Mouse (Mus musculus) gastrocnemius, adult 2 months (tissue): Measurements from ENCODE around the gene Cs. TPM values are rescaled to one million over a fixed set of nuclear protein-coding genes. Genes with fewer than 3 reads are reported as not detected.
A peak's percentile ranks its signal among the peaks of the same experiment; 100 is the strongest.

Source experiments
- DNase-seq: peaks from one replicate; pipeline ENCODE4 v3.0.0; 2022
- H3K27ac ChIP-seq: fragments of 200-600 bp; 2 replicates; pipeline ENCODE4 v1.8.1; 2022; ENCODE audit warnings: mild to moderate bottlenecking
- H3K4me3 ChIP-seq: fragments of 200-600 bp; 2 replicates; pipeline ENCODE4 v1.8.1; 2022; ENCODE audit warnings: mild to moderate bottlenecking, moderate library complexity
- CTCF ChIP-seq: fragments of 200-600 bp; IDR thresholded peaks from 2 replicates; pipeline ENCODE4 v1.8.1; 2022; ENCODE audit warnings: antibody characterized with exemption, mild to moderate bottlenecking, moderate library complexity
- intact Hi-C: fragments of 180-260 bp; cut with DNase I; formaldehyde crosslinking; loops from one replicate; pipeline ENCODE4 v1.15.1; 2025
- total RNA-seq, 2 experiments: library from RNA; stranded (reverse); gene quantifications; 2 replicates each; pipeline ENCODE4 v1.2.3; 2021

The Cs gene
- total RNA-seq, 2 experiments from 2014 or later, result 541 to 658 TPM

DNA sequence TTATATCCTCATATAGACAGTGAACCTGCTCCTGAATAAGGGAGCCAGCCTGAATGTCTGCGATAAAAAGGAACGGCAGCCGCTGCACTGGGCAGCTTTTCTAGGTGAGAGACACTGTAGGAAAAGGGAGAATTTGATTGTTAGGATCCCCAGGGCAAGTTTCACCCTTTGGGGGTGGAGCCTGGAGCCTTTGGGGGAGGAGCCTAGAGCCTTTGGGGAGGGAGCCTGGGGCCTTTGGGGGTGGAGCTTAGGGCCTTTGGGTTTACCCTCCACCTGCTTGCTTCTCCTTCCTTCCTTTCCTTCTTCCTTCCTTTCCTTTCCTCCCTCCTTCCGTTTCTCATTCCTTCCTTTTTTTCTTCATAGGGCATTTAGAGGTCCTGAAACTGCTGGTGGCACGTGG lies 43.0 kb downstream of the Cs start:
- Histone ChIP-seq H3K4me3 (no peak overlapping the region), H3K27ac (no peak overlapping the region)
- DNase-seq, result peak; percentile 37
- TF ChIP-seq CTCF, result no peak
- intact Hi-C loops, result no loop called here

- no peak for DNase-seq
- Histone ChIP-seq H3K27ac (no peak overlapping the region), H3K4me3 (no peak overlapping the region)
- intact Hi-C loops, result no loop called here
- TF ChIP-seq CTCF, result no peak
Observed at GRCm38 (mm10) chr10:128382482-128382881, 44.9 kb downstream of the Cs start.

GRCm38 (mm10) chr10:128385902-128386301 lies 48.4 kb downstream of the Cs start:
- no peak for DNase-seq
- Histone ChIP-seq H3K27ac (no peak overlapping the region), H3K4me3 (no peak overlapping the region)
- TF ChIP-seq CTCF, result no peak
- intact Hi-C loops, result loop anchor here (2.0 kb wide), 1 partner anchor 15 kb away; the partner anchor contains the start of gene Slc39a5

DNA sequence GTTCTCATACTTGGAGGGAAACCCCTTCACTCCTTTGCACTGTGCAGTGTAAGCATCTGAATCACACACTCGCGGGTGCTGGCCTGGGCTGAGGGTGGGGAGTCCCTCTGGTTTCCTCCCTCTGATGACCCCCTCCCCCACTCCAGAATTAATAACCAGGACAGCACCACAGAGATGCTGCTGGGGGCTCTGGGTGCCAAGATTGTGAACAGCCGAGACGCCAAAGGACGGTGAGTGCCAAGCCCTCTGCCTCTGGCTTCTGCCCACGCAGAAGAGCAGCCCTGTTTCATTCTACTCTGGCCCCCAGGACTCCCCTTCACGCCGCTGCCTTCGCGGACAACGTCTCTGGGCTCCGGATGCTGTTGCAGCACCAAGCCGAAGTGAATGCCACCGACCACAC lies 51.4 kb downstream of the Cs start:
- intact Hi-C loops, result no loop called here
- Histone ChIP-seq H3K27ac (no peak overlapping the region), H3K4me3 (no peak overlapping the region)
- DNase-seq, result no peak
- no peak for TF ChIP-seq CTCF

DNA sequence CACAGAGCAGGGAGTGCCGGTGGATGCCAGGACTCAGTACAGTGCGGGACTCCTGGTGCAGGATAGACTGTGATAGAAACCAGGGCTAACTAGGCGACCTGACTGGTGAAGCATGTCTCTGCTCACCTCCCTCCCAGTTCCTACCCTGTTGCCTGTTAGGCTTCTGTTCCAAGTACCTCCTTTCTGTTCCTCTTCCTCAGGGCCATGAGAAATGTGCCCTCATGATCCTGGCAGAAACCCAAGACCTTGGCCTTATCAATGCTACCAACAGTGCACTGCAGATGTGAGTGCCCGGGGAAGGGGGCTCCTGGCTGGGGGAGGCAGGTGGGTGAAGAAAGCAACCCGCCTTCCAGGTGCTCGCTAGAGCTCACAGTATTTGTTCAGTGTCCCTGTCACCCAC lies 52.0 kb downstream of the Cs start:
- DNase-seq, result no peak
- no peak for TF ChIP-seq CTCF
- Histone ChIP-seq H3K4me3 (no peak overlapping the region), H3K27ac (no peak overlapping the region)
- intact Hi-C loops, result no loop called here

DNA sequence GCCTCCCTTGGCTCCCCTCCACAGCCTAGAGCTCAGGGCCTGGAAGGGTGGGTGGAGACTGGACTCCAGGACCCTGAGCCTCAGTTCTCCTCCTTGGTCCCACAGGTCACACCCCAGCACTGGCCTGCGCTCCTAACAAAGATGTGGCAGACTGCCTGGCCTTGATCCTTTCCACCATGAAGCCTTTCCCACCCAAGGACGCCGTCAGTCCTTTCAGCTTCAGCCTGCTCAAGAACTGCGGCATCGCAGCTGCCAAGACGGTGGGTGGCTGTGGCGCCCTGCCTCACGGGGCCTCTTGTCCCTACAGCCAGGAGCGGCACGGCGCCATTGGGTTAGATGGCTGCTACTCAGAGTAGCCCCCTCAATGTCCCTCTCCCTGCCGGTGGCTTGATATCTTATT lies 52.8 kb downstream of the Cs start:
- TF ChIP-seq CTCF, result no peak
- intact Hi-C loops, result no loop called here
- no peak for DNase-seq
- Histone ChIP-seq H3K4me3 (no peak overlapping the region), H3K27ac (no peak overlapping the region)

DNA sequence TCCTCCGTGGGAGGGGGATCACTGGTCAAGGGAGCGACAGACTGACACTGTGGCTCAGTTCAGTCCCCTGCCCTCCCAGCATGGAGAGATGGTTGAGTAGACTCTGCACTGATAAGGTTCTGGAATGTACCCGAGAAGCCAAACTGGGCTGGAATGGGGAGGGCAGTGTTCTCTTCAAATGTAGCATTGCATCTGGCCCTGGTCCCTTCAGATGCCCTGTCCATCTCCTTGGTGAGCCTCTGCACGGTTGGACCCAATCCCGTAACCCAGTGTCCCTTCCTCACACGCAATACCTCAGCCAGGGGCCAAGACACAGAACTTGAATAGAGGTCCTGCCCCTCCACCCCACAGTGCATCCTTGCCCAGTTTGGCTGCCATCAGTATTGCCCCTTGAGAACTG lies 54.3 kb downstream of the Cs start:
- TF ChIP-seq CTCF, result no peak
- intact Hi-C loops, result no loop called here
- no peak overlapping the region for H3K27ac ChIP-seq
- H3K4me3 ChIP-seq, result no peak overlapping the region
- DNase-seq, result no peak

DNA sequence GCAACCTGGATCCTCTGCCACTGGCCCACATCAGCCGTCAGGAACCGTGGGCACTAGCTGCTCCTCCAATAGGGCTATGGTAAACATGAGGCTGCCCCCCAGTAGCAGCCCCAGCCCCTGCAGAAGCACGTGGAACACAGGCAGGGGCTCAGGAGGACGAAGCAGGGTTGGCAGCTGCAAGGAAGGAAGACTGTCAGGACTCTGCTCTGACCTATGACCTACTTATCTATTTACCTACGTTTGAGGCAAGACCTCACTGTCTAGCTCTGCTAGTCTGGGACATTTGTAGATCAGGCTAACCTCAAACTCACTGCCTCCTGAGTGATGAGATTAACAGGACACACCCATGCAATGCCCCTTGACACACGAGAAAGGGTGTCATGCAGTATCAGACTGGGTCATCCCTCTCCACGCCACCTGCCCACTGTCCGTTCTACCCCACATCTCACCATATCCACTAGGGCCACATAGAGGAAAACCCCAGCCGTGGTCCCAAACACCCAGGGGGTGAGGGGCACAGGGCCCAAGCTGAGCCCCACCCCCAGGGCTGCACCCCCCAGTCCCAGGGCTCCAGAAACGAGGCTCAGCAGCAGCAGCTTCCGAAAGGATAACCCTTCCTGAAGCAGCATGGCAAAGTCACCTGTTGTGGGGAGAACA lies 58.6 kb downstream of the Cs start:
- H3K27ac ChIP-seq, result no peak overlapping the region
- DNase-seq, result no peak
- H3K4me3 ChIP-seq, result no peak overlapping the region
- intact Hi-C loops, result no loop called here
- no peak for TF ChIP-seq CTCF

DNA sequence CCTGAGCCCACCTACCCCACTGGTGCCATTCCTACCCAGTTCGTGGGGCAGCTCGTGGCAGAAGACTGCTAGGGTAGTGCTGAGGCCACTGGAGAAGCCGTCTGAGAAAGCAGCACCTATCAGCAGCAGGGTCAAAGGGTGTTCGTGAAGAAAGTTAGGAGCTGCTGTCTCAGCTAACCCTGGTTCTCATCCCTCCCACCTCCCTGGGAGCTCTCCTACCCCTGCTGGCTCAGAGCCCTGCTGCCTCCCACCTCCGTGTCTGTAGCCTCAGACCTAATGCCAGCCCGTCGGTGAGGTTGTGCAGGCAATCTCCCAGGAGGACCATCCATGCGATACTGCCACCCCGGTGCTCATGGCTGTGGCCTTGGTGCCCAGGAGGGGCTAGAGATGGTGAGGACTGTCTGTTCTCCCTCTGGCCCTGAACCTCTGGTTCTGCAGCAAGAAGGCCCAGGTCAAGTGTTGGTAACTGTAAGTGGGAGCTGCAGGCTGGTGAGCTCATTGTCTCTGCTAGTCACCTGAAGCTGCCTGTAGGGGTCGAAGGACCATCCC lies 59.3 kb downstream of the Cs start:
- intact Hi-C loops, result no loop called here
- no peak for DNase-seq
- Histone ChIP-seq H3K27ac (no peak overlapping the region), H3K4me3 (no peak overlapping the region)
- TF ChIP-seq CTCF, result no peak

- no peak overlapping the region for H3K27ac ChIP-seq
- H3K4me3 ChIP-seq, result no peak overlapping the region
- no peak for DNase-seq
- no peak for TF ChIP-seq CTCF
- intact Hi-C loops, result no loop called here
Observed at GRCm38 (mm10) chr10:128397466-128397865, 59.9 kb downstream of the Cs start.

GRCm38 (mm10) chr10:128400338-128400737 lies 62.8 kb downstream of the Cs start:
- no peak for TF ChIP-seq CTCF
- Histone ChIP-seq H3K4me3 (no peak overlapping the region), H3K27ac (no peak overlapping the region)
- DNase-seq, result no peak
- intact Hi-C loops, result loop anchor here (2.0 kb wide), 1 partner anchor 14 kb away; no protein-coding TSS in a partner anchor

- H3K27ac ChIP-seq, result no peak within 1 kb of the TSS
- no peak for DNase-seq
- H3K4me3 ChIP-seq, result no peak within 1 kb of the TSS
- intact Hi-C loops, result loop anchor here (2.0 kb wide), 1 partner anchor 14 kb away; no protein-coding TSS in a partner anchor
- no peak for TF ChIP-seq CTCF
Observed at GRCm38 (mm10) chr10:128401056-128401455, 63.5 kb downstream of the Cs start, which contains the start of gene Slc39a5. Slc39a5 (minus strand) TSS chr10:128401229.

- no peak for DNase-seq
- intact Hi-C loops, result loop anchor here (2.0 kb wide), 1 partner anchor 15 kb away; no protein-coding TSS in a partner anchor
- TF ChIP-seq CTCF, result no peak
- Histone ChIP-seq H3K4me3 (no peak overlapping the region), H3K27ac (no peak overlapping the region)
Observed at GRCm38 (mm10) chr10:128401638-128402037, 64.1 kb downstream of the Cs start.

GRCm38 (mm10) chr10:128403931-128404330 lies 66.4 kb downstream of the Cs start:
- intact Hi-C loops, result no loop called here
- no peak for DNase-seq
- Histone ChIP-seq H3K4me3 (no peak overlapping the region), H3K27ac (no peak overlapping the region)
- TF ChIP-seq CTCF, result no peak
